ENCODE assay signal across 8 mouse cellular contexts in genomic region chr3:109171070-109171778, GRCm38 (mm10). TPM values are rescaled to one million over a fixed set of nuclear protein-coding genes. Genes with fewer than 3 reads are reported as not detected.
DNase-seq lines count a peak whose midpoint lies in the region; ATAC-seq and TF ChIP-seq lines count a peak whose summit lies in the region.

No protein-coding gene starts in this region.

- TF ChIP-seq CTCF in gastrocnemius, adult 2 months (IDR thresholded peaks at IDR 0.05), result peak; percentile 93

- H3K27me3 ChIP-seq in midbrain, embryonic 13.5 days, result no peaks in the 10 kb centered on the region

- peak; percentile 85 for ATAC-seq in common myeloid progenitor, adult 5-6 weeks (replicated peaks; ENCODE audit: low read depth, poor library complexity, severe bottlenecking)
- ATAC-seq in midbrain, embryonic 13.5 days, result peak; percentile 82

- DNase-seq in urinary bladder, postnatal 14 days (ENCODE audit: low spot score), result peak; percentile 68
- no peak for DNase-seq in urinary bladder, adult 2 months (ENCODE audit: low spot score)
- peak; percentile 69 for DNase-seq in gastrocnemius, adult 2 months
- DNase-seq in kidney, adult 18-20 months, result peak; percentile 63
- DNase-seq in left cerebral cortex, postnatal 36 days (ENCODE audit: low spot score in 2 of 2), result peak; percentile 64 to 71
- peak; percentile 48 for DNase-seq in skeletal muscle tissue, adult 2 months (ENCODE audit: low read depth, low spot score)

- 31% methylated on average over 15 of the region's 15 CpGs for WGBS in midbrain, embryonic 13.5 days

- no peak overlapping the region for H3K4me2 ChIP-seq in midbrain, embryonic 13.5 days (replicated peaks)

- intact Hi-C loops in gastrocnemius, adult 2 months (cut with DNase I), result loop anchor here (1.0 kb wide), 1 partner anchor 320 kb away; no protein-coding TSS in a partner anchor
- intact Hi-C loops in left cerebral cortex, postnatal 36 days (cut with DNase I), result loop anchor here (1.0 kb wide), 1 partner anchor 320 kb away; no protein-coding TSS in a partner anchor

- peak overlapping the region; percentile 61 for H3K4me3 ChIP-seq in gastrocnemius, adult 2 months
- H3K4me3 ChIP-seq in midbrain, embryonic 13.5 days (replicated peaks), result no peak overlapping the region

- H3K27ac ChIP-seq in gastrocnemius, adult 2 months, result peak overlapping the region; percentile 58; the same call in 1 of the 2 replicates
- no peak overlapping the region for H3K27ac ChIP-seq in midbrain, embryonic 13.5 days

- H3K36me3 ChIP-seq in midbrain, embryonic 13.5 days, result peaks cover 4% of the 10 kb centered on the region; the same call in 1 of the 2 replicates

- H3K9ac ChIP-seq in midbrain, embryonic 13.5 days (replicated peaks), result no peak overlapping the region

- H3K4me1 ChIP-seq in midbrain, embryonic 13.5 days (replicated peaks), result peaks cover 3% of the 10 kb centered on the region; the same call in 1 of the 2 replicates

- no peaks in the 10 kb centered on the region for H3K9me3 ChIP-seq in midbrain, embryonic 13.5 days

RNA-seq across cellular contexts. Expression of gene Slc25a24, which starts 48.3 kb away (rescaled TPM):
- polyA plus RNA-seq in urinary bladder, adult 2 months (2012; rRNA removed), result 43.0 and 43.2 TPM in 2 replicates
- 22.3 and 29.5 TPM in 2 replicates for total RNA-seq in common myeloid progenitor, adult 5-6 weeks (2017)
- 1 to 10 TPM; 2.8 to 4.9 TPM for total RNA-seq in gastrocnemius, adult 2 months (2021)
- total RNA-seq in left cerebral cortex, postnatal 36 days (2021), result 1 to 10 TPM; 2.4 to 2.7 TPM
- 9.1 and 10.0 TPM in 2 replicates for polyA plus RNA-seq in midbrain, embryonic 13.5 days (2015; fragmentation: Nextera tagmentation; extraction: Ambion mirVana)
